Mouse (Mus musculus) layer of hippocampus, adult 11-12 months (tissue): ENCODE data around the gene Olfml2a.
"Not testable (repeated sequence)": the region's sequence is repeated elsewhere in the genome, so short reads cannot be mapped to it uniquely, and the experiment has no call there.

Source experiments
- DNase-seq: peaks from one replicate; pipeline ENCODE4 v3.0.0; 2022; ENCODE audit warnings: low spot score

Gene Olfml2a

GRCm38 (mm10) chr2:38986580-38986979, 54.8 kb downstream of the Olfml2a start:
- DNase-seq = no peak

GRCm38 (mm10) chr2:38987371-38987770, 55.6 kb downstream of the Olfml2a start:
- no peak for DNase-seq

- no peak for DNase-seq
Measured at GRCm38 (mm10) chr2:38987803-38988510, 56.2 kb downstream of the Olfml2a start.

GRCm38 (mm10) chr2:38988929-38989328, 57.2 kb downstream of the Olfml2a start:
- no peak for DNase-seq

DNA sequence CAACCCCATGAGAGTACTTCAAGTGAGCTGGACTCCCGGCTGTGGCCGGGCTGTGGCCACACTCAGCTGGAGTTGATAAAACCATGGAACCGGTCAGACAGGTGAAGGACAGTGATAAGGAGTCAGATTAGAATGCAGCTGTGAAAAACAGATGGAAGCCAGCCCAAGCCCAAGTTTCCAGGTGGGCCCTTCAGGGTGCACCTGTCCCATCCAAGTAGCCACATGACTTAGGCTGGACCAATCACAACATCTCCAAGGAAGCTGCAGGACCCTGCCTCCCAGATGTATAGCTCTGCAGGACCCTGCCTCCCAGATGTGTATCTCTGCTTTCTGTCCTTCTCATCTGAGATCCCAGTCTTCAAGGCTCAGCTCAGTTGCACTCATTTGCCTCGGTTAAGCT, 60.2 kb downstream of the Olfml2a start:
- DNase-seq = no peak

GRCm38 (mm10) chr2:38992452-38992851, 60.7 kb downstream of the Olfml2a start:
- no peak for DNase-seq

GRCm38 (mm10) chr2:38997386-38998374, 65.9 kb downstream of the Olfml2a start, which contains the start of gene Wdr38:
TSS of gene Wdr38 (plus strand) at chr2:38997476.
- DNase-seq = peak; percentile 90

DNA sequence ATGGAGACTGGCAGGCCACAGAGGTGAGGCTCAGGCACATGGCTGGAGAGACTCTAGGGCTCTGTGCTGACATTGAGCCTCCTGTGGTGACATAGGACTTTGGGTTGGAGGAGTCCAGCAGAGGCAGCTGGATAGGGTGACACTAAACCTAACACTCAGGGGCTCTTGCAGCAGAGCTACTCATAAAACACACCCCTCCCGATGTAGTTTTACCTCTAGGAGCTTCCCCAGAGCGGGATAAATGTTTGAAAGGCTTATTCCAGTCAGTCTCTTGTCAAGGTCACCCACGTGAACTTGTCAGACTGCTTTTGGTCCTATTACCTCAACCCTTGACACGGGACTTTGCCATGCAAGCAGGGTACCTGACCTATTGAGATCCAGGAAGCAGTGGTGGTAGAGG, 67.6 kb downstream of the Olfml2a start:
- no peak for DNase-seq

DNA sequence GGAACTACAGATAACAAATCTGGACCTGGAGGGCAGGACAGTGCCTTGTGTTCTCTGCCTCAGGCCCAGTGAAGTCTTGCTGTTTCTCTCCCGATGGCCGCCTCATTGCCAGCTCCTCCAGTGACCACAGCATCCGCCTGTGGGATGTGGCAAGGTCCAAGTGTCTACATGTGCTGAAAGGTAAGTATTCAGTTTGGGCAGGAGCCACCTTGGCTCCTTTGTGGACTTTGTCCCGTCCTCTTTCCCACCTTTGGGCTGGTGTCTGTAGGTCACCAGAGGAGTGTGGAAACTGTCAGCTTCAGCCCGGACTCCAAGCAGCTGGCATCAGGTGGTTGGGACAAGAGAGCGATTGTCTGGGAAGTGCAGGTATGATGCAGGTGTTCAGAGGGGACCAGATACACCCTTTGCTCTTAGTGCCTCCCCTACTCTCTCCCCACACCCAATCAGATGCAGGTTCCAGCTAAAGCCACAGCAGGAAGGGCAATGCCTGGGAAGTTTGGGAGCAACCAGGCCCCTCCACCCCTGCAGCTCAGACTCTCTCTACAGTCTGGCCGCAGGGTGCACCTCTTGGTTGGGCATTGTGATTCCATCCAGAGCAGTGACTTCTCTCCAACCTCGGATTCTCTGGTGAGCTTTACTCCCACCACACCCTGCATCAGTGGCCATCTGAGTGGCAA, 68.3 kb downstream of the Olfml2a start:
- no peak for DNase-seq

GRCm38 (mm10) chr2:39000587-39000919, 68.8 kb downstream of the Olfml2a start:
- no peak for DNase-seq

DNA sequence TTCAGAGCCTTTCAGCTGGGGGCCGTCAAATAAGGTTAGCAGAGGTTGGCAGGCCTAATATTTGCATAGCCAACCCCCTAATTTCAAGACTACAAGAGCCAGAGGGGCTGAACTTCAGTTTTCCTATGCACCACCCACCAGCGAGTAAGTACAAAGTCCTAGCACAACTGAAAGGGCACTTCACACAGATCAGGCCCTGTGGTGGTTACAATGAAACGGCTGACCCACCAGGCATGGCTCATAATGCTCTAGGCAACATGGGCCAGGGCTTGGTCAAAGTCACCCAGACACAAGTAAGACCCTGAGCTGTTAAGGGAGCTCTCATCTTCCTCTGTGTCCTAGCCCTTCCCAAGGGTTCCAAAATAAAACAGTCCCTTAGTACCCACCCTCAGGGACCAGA, 70.1 kb downstream of the Olfml2a start:
- no peak for DNase-seq

DNA sequence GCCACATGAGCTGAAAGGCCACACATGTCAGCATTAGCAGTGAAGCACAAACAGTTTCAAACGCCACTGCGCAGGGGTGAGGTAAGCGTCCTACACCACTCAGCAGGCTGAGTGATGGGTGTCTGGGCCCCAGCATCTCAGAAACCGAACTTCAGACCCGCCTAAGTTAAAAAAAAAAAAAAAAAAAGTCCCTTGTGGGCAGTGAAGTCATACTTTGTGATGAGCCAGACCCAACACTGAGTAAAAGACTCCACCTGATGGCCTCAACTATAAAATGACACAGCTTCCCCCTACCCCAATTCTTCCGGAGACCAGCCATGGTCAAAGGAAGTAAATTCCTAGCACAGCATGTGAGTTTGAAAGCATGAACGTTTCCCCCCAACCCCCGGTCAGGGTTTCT, 71.3 kb downstream of the Olfml2a start:
- DNase-seq = no peak

DNA sequence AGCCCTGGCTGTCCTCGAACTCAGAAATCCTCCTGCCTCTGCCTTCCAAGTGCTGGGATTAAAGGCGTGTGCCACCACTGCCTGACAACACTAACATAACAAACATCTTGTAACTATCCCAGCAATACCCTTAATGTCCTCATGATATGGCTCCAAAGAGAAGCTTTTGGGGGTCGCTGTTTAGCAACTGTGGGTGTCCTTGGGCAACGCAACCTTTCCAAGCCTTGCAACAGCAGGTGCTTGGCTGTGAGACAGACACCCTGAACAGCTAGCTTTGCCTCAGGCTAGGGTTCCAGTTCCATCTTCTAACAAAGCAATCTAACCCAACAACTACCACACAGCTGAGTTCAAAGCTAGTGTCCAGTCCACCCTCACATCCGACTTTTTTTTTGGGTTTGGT, 71.7 kb downstream of the Olfml2a start:
- DNase-seq = no peak

DNA sequence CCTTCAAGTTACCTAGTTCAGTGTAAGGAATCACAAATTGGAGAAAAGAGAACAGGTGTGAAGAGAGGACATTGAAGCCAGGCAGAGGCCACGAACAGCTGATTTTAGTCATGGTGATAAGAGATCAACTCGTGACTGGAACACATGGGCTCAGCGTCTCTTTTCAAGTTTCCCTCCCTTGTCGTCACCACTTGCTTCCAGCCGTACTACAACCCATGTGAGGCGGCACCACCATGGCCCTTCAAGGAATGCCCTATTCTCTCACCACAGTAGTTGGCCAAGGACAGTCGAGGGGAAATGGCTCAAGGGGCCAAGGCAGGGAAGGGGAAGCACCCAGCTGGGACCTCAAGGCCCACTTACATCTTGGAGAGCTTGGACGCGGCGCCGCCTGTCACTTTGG, 72.6 kb downstream of the Olfml2a start:
- no peak for DNase-seq

DNA sequence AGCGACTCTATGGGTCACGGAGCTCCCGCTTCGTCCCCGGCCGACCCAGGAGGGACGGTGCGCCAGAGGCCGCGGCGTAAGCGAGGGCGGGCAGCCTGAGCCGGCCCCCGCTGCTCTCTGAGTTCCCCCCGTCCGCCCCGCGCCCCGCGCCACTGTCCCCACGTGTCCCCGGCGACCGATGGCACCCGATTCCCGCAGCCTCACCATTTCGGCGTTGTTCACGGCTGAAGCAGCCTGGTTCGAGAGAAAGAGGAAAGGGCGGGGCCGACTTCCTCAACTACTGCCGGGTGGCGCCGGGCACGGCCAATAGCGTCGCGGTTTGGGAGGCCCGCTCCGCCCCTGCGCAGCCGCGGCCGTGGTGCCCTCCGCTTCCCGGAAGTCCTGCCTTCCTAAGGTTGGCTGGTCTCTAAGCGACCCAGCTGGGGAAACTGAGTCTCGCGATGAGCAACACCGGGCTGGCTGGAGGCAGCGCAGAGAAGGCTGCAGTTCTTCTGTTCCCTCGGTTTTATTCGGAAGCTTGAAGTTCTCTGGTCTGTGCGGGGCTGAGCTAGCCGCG, 73.2 kb downstream of the Olfml2a start, which contains the start of gene Arpc5l:
Arpc5l (plus strand) TSS at position 469 of the 556 bp plus-strand sequence.
- DNase-seq = peak; percentile 92

DNA sequence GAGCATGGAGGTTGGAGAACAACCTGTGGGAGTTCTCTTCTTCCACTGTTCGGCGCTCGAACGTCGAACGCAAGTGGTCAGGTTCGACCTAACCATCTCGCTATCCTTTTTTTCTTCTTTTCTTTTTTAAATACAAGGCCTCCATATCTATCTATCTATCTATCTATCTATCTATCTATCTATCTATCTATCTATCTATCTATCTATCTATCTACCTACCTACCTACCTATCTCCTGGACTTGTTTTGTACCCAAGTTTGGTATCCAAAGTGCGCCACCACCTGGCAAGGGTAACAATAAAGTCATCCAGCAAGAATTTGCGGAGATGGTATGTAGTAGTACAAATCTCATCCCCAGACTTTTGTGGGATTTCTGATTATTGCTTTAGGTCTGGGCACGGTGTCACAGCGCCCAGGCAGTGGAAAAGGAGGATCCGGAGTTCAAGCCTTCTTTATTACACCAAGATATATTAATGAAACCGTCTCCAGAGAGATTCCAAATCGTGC, 73.8 kb downstream of the Olfml2a start, which contains the start of gene Rpl35:
Rpl35 (minus strand) TSS at position 51 of the 506 bp plus-strand sequence.
- DNase-seq = no peak

GRCm38 (mm10) chr2:39006149-39006730, 74.5 kb downstream of the Olfml2a start:
- DNase-seq = no peak

DNA sequence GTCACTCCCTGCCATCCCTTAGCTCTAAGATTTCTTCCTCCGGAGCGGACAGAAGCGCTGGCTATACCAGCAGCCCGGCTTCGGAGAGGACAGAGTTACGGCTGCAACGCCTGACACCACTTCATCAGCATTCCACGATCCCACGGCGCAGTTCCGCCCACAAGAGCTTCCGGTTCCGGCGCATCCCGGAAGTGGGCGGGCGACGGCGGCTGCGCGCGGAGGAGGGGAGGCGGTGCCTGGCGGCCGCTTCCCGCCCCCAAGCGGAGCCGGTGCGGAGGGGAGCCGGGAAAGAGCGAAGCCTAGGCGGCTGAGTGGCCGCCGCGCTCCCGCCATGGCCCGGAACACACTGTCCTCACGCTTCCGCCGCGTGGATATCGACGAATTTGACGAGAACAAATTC, 76.1 kb downstream of the Olfml2a start:
- peak; percentile 93 for DNase-seq

DNA sequence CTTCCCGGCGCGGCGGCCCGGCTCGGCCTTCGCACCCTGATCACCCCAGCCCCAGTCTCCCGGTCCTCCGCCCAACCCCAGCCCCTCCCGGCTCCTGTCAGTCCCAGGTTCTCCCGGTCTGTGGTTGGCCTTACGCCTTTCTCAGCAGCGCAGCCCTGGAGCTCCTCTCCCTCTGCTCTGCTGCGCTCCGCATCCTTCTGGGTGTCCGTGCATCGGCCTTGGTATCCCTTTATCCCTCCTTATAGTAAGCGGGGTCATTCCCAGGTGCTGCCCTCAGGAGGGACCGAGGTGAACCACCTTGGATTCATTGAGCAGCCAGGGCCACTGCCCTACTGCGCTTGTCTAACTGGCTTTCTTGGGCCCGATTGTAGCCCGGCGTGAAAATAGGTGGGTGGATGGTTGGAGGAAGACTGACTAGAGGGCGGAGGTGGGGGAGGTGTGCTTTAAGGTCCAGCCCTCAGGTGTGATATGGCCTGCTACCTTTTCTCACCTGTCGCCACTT, 76.6 kb downstream of the Olfml2a start:
- peak; percentile 52 for DNase-seq

- DNase-seq = peak; percentile 49
Measured at GRCm38 (mm10) chr2:39008954-39009365, 77.2 kb downstream of the Olfml2a start.

GRCm38 (mm10) chr2:39010144-39010543, 78.4 kb downstream of the Olfml2a start:
- DNase-seq = not testable (repeated sequence)
